In genomic region chrX:136195193-136195944, GRCm38 (mm10) we compare ENCODE assay signal across 19 mouse cellular contexts. TPM values are rescaled to one million over a fixed set of nuclear protein-coding genes. Genes with fewer than 3 reads are reported as not detected.
"Had no signal": no experiment of that assay in that cellular context is flagged by ENCODE, and none has a peak within 500 bp of the region (broad histone marks: within the 10 kb centered on the region; RNA-seq: fewer than 3 reads in every experiment).

No protein-coding gene starts in this region.

- H3K4me3 ChIP-seq: limb, embryonic 10.5 days; limb, embryonic 13.5 days; liver, embryonic 12.5 days; liver, embryonic 15.5 days; lung, embryonic 15.5 days; megakaryocyte, embryonic 14.5 days; midbrain, embryonic 10.5 days had no signal

- H3K36me3 ChIP-seq: limb, embryonic 10.5 days; limb, embryonic 13.5 days; liver, embryonic 12.5 days; liver, embryonic 15.5 days; lung, embryonic 15.5 days; midbrain, embryonic 10.5 days had no signal

- H3K9me3 ChIP-seq: limb, embryonic 10.5 days; limb, embryonic 13.5 days; liver, embryonic 12.5 days; liver, embryonic 15.5 days; lung, embryonic 15.5 days; midbrain, embryonic 10.5 days had no signal

- H3K27ac ChIP-seq: limb, embryonic 10.5 days; limb, embryonic 13.5 days; liver, embryonic 12.5 days; liver, embryonic 15.5 days; lung, embryonic 15.5 days; midbrain, embryonic 10.5 days had no signal

- H3K9ac ChIP-seq: limb, embryonic 13.5 days; liver, embryonic 12.5 days; liver, embryonic 15.5 days; lung, embryonic 15.5 days had no signal

- H3K4me2 ChIP-seq: limb, embryonic 13.5 days; liver, embryonic 12.5 days; liver, embryonic 15.5 days; lung, embryonic 15.5 days had no signal

- H3K27me3 ChIP-seq: limb, embryonic 13.5 days; liver, embryonic 12.5 days; liver, embryonic 15.5 days; lung, embryonic 15.5 days had no signal

- H3K4me1 ChIP-seq: limb, embryonic 10.5 days; limb, embryonic 13.5 days; liver, embryonic 12.5 days; liver, embryonic 15.5 days; lung, embryonic 15.5 days; megakaryocyte, embryonic 14.5 days; midbrain, embryonic 10.5 days had no signal

- DNase-seq: kidney, adult 9 months; kidney, postnatal 14 days; kidney, postnatal 4 days; liver; lung, adult 18-20 months; lung, postnatal 10 days; lung, postnatal 36 days; midbrain, embryonic 14.5 days; thymus, adult 18-20 months; thymus, postnatal 4 days had no signal

RNA-seq across cellular contexts. Expression of gene Tceal5, which starts 8.3 kb away (rescaled TPM):
- polyA plus RNA-seq: spleen, adult 2 months had no signal

RNA-seq across cellular contexts. Expression of gene Tceal7, which starts 19.2 kb away (rescaled TPM):
- polyA plus RNA-seq: small intestine, adult 2 months; spleen, adult 2 months had no signal

RNA-seq across cellular contexts. Expression of gene Bex1, which starts 19.9 kb away (rescaled TPM):
- polyA plus RNA-seq: spleen, adult 2 months had no signal
